Mouse (Mus musculus): ENCODE measurements around the gene Stk31.

DNA sequence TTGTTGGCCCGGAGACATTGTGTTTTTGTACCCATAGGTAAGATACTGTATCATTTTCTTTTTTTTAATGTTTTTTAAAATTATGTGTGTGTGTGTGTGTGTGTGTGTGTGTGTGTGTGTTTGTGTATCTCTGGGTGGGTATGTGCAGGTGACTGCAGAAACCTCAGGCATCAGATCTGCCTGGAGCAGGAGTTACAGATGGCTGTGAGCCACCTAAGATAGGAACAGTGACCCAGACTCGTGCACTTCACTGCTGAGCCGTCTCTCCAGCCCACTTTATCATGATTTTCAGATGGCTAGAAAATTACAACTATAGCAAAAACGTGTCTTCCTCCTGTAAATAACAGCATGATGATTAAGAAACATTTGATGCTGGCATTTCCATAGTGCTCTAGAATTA is 22.7 kb upstream of the Stk31 start:
- no peak for TF ChIP-seq POLR2A (IDR thresholded peaks at IDR 0.05; ENCODE audit: low read depth, low read length)
- no peak for TF ChIP-seq CTCF (conservative IDR thresholded peaks at IDR 0.05; ENCODE audit: insufficient read depth, insufficient read length, low read depth, low read length)
